Mouse (Mus musculus) left cerebral cortex, adult 2 months (tissue): ENCODE measurements around the gene Morn4. TPM values are rescaled to one million over a fixed set of nuclear protein-coding genes. Genes with fewer than 3 reads are reported as not detected.

Source experiments
- DNase-seq, 2 experiments: peaks; one replicate each; pipeline ENCODE4 v3.0.0; 2021 to 2022; ENCODE audit warnings: low spot score in 2 of 2, mixed read lengths in 1 of 2; ENCODE audit errors: extremely low spot score in 1 of 2
- H3K27ac ChIP-seq: fragments of 200-600 bp; 2 replicates; pipeline ENCODE4 v1.8.1; 2022
- H3K4me3 ChIP-seq: fragments of 200-600 bp; 2 replicates; pipeline ENCODE4 v1.8.1; 2022
- CTCF ChIP-seq: fragments of 200-600 bp; IDR thresholded peaks from 2 replicates; pipeline ENCODE4 v1.8.1; 2022; ENCODE audit warnings: antibody characterized with exemption, mild to moderate bottlenecking, moderate library complexity
- intact Hi-C: fragments of 180-260 bp; cut with DNase I; formaldehyde crosslinking; loops from one replicate; pipeline ENCODE4 v1.15.1; 2025
- total RNA-seq, 2 experiments: library from RNA; stranded (reverse); gene quantifications; 2 replicates each; pipeline ENCODE4 v1.2.3; 2021

Morn4 gene
- total RNA-seq, 2 experiments from 2014 or later, result 64.0 to 66.2 TPM

DNA sequence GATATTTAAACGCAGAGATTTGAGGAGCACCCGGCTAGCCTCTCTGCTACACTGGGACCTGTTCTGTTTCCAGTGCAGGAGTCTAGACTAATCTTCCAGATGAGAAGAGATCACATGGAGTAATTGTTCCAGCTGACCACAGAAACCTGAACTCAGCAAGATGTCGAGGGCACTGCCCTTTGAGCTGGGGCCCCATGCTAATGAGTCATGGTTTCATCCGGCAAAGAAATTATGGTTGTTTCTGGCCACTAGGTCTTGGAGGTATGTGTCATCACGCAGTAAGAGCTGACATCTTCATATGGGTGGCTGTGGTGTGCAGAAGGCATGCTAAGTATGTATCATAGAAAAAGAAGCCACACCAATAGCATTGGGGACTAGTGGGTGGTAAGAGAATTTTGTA lies 6.2 kb downstream of the Morn4 start:
- Histone ChIP-seq H3K27ac (no peak overlapping the region), H3K4me3 (no peak overlapping the region)
- TF ChIP-seq CTCF, result no peak
- intact Hi-C loops, result no loop called here
- no peak for DNase-seq

DNA sequence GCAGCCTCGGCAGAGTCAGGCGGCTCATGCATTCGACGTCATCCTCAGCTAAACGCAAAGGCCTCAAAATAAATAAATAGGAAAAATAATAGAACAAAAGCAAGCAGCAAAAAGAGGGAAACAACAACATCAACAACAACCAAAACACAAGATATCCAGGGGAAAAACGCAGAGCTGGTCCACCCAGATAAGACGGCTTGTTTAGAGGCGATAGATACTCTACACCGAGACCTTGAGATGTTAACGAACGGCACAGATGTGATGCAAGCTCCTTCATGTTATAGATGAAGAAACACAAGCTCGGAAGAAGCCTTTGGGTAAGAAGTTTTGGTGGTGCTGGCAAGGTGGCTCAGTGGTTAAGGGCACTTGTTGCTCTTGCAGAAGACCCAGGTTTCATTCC lies 7.2 kb downstream of the Morn4 start:
- no peak for DNase-seq
- TF ChIP-seq CTCF, result no peak
- no peak overlapping the region for H3K4me3 ChIP-seq
- intact Hi-C loops, result no loop called here
- H3K27ac ChIP-seq, result no peak overlapping the region

DNA sequence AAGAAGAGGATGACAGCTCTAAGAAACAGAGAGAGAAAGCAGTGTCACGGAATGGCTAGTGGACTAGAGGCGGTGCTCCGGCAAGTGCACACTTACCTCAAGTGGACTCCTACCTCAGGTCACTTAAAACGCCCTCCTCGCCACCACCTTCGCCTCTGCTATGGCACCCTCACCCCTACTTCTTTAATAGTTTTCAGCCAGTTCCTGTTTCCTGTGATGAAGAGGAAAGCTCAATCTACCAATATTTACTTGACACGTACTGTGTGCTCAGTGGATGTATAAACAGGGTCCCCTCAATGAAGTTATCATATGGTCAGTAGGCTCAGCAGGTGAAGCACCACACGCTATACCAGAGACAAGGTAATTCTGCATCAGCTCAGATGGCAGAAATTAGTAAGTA lies 7.6 kb downstream of the Morn4 start:
- DNase-seq, result no peak
- intact Hi-C loops, result no loop called here
- Histone ChIP-seq H3K27ac (no peak overlapping the region), H3K4me3 (no peak overlapping the region)
- no peak for TF ChIP-seq CTCF

DNA sequence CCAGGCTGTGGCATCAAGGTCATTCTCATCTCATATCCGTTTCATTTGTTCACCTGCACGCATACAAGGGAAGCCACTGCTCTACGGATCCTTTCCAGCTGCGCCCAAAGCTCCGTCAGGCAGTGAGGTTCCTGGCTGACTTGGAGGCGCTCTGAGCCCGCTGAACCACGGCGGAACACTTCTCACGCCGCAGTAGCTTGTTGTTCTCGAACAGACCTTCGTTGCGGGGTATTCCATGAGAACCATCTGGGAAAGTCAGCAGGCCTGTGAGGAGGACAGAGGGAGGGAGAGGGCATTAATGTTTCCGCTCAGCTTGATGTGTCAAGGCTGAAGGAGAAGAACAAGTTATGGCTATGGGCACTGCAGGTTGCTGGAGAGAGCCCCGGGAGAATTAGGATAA lies 10.2 kb downstream of the Morn4 start:
- no peak for TF ChIP-seq CTCF
- no peak overlapping the region for H3K27ac ChIP-seq
- intact Hi-C loops, result no loop called here
- DNase-seq, result no peak
- H3K4me3 ChIP-seq, result no peak overlapping the region

DNA sequence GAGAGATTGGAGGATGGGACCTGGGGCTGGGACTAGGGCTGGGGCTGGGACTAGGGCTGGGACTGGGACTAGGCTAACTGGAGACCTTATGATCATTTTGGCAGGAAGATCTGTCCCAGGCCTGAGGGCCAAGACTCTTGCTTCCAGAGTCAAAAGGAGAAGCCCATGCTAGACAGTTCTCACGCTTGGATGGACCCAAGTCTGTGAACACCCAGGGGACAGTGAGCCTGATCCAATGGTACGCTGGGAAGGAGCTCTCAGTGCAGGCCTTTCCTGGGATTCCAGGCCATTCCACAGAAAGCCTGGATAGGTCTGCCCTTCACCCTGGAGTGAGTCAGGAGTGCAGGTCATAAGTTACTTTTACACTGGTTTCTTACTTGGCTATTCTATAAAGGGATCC lies 11.1 kb downstream of the Morn4 start:
- Histone ChIP-seq H3K27ac (no peak overlapping the region), H3K4me3 (no peak overlapping the region)
- intact Hi-C loops, result no loop called here
- DNase-seq, result no peak
- TF ChIP-seq CTCF, result no peak

DNA sequence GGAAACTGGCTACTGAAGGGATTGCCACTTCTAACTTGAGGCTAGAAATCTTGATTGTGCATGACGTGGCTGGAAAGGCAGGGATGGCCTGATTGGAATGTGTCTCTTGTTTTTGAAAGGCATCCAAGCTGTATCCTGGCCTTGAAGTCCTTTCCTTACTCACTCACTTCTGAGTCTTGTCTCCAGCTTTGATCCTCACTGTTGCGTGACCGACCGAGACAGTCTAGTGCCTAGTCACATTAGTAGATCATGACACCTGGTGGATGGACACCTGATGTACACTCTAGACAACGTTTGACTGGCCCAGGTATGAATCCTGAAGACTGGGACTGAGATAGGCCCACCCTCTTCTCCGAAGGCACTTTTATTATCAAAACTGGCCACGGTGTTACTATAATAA lies 13.4 kb downstream of the Morn4 start:
- intact Hi-C loops, result no loop called here
- no peak overlapping the region for H3K27ac ChIP-seq

DNA sequence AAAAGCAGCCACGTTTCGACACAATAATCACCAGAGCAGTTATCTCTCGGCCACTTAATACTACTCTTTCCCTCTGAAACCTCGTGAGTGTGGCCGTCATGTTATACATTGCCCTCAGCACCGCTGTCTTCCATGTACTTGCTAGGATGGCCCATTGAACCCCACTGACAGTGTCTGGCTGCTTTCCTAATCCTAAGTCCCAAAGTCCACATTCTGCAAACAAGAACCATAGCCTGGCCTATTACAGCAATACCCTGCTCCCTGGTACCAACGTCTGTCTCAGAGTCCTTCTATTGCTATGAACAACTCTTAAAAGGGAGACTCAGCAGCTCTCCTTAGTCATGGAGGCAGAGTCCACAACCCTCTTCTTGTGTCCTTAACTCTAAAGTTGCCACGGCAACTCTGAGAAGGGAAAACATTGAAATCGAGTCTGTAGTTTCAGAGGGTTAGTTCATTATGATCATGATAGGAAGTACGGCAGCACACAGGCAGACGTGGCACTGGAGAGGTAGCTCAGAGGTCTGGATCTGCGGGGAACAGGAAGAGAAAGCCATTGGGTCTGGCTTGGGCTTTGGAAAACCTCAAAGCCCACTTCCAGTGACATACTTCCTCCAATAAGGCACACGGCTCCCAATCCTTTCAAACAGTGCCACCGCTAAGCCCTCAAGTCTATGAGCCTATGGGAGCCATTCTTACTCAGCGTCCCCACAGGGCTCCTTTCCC lies 14.1 kb downstream of the Morn4 start:
- intact Hi-C loops, result no loop called here
- no peak for DNase-seq
- Histone ChIP-seq H3K4me3 (no peak overlapping the region), H3K27ac (no peak overlapping the region)
- TF ChIP-seq CTCF, result no peak

More for the DNA sequence above, 13.4 kb downstream of the Morn4 start:
- no peak overlapping the region for H3K4me3 ChIP-seq
- TF ChIP-seq CTCF, result no peak
- DNase-seq, result no peak

DNA sequence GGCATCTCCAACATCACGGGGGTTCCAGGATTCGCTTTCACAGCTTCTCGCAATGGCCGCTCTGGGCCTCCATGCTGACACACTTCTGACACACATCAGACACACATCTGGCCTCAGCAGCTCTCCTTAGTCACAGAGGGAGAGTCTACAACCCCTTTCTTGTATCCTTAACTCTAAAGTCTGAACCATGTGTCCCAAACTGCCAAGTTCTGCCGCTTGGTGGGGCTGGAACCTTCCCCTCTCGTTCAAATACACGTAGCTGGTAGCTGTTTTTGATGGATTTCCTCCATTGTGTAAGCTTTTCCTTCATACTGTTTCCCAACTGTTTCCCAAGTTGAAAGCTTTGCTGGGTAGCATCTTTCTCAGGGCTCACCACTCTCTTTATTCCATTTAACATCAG lies 14.9 kb downstream of the Morn4 start:
- peak; percentile 33 for TF ChIP-seq CTCF
- DNase-seq, result no peak
- H3K27ac ChIP-seq, result no peak overlapping the region
- no peak overlapping the region for H3K4me3 ChIP-seq
- intact Hi-C loops, result no loop called here

DNA sequence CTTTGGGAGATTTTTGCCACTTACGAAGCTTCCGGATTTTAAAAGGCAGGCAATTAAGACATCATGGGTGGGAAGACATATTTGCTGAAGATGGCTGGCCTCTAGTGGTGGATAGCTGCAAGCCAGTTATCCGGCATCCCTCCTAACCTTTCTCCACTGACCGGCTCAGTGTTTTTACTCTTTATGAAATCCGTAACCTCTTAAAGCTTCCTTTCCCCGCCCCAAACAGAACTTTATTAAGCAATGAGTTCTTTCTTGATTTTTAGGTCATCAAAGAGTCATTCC lies 17.0 kb downstream of the Morn4 start:
- H3K27ac ChIP-seq, result no peak overlapping the region
- intact Hi-C loops, result loop anchor here (1.0 kb wide), 1 partner anchor 34 kb away; the partner anchor contains the start of gene Ankrd2
- no peak overlapping the region for H3K4me3 ChIP-seq
- no peak for DNase-seq
- peak; percentile 71 for TF ChIP-seq CTCF

DNA sequence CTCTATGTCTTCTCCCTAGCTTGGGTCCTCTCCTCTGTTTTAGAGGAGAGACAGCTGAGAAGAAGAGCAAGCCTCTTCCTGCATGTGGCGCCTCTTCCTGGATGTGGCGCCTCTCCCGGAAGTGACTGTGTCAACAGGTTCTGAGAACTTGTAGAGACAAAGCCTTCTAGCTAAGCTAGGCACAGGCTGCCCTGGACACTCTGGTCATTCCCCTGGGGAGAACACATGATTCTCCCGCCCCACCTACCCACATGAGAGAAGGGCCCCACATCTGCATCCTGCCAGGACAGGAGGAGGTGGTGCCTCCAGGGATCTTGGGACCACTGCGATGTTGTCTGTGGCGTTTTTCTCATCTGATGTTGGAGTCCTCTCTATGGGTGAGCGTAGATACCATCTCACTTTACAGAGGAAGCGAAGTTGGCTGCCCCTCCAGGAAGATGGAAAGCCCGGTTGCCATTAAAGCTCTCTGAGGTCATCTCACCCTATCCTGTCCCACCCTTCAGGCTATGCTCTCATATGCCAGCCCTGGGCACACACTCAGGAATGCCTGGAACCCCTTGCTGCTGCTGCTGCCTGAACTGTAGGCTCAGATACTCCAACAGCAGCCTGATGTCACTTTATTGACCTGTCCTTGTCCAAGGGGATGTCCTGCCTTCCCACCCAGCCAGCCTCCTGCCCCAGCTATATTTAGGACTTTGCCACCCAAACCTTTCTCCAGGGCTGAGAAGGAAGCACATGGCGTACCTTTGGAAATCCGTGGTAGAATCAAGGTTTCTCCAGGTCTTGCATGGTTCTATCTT lies 17.5 kb downstream of the Morn4 start:
- intact Hi-C loops, result loop anchor here (1.0 kb wide), 1 partner anchor 33 kb away; the partner anchor contains the start of gene Ankrd2

DNA sequence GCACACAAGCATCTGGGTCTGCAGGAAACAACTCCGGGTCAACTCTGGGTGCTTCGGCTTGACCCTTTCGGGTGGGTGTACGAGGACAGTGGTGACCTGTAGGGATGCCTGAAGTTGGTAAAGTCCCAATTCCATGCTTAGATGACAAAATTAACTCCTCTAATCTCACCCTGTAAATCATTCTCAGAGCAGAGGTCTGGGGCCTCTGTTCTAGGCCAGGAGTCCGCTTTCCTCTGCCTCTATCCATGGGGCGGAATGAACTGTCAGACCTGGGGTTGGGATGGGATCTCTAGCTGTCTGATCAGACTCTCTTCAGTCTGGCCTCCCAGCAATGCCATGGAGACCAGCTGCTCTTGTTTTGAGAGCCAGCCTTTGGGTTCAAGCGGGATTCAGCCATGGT lies 24.7 kb downstream of the Morn4 start:
- no peak overlapping the region for H3K4me3 ChIP-seq
- intact Hi-C loops, result no loop called here
- DNase-seq, result no peak
- H3K27ac ChIP-seq, result no peak overlapping the region
- no peak for TF ChIP-seq CTCF

More for the DNA sequence above, 17.5 kb downstream of the Morn4 start:
- no peak overlapping the region for H3K4me3 ChIP-seq
- no peak for TF ChIP-seq CTCF
- no peak for DNase-seq
- no peak overlapping the region for H3K27ac ChIP-seq

DNA sequence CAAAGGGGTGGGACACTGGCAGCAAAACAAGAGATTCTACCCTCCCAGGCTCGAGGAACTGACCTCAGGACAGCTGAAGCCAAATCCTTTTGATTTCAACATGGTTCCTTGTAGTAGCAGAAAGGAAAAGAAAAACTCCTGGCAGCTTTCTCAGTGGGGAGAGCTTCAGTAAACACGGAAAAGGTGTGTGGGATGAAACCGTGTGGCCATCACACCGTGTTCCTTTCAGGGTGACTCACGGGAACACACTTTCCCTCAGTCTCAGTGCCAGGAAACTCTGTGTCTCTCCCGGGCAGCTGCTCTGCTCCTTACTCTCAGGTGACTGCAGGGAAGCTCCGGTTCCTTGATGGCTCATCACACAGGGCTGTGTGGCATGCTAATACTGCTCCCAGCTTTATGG lies 27.7 kb downstream of the Morn4 start:
- Histone ChIP-seq H3K4me3 (no peak overlapping the region), H3K27ac (no peak overlapping the region)
- intact Hi-C loops, result no loop called here
- TF ChIP-seq CTCF, result no peak
- no peak for DNase-seq
